Mouse (Mus musculus) c-Kit-negative CD71-positive TER-119-positive erythroid progenitor cells, embryonic 14.5 days (primary cell): ENCODE data around the gene Lcn12.

Experiments used
- DNase-seq: peaks from one replicate; pipeline ENCODE4 v3.0.0-alpha.2; 2013; ENCODE audit warnings: low read depth, low spot score

The Lcn12 gene

GRCm38 (mm10) chr2:25493476-25493961, at the start of gene Lcn12:
Gene Lcn12 (minus strand): TSS chr2:25493911.
- DNase-seq = no peak

GRCm38 (mm10) chr2:25541644-25542367, 48.1 kb upstream of the Lcn12 start:
- DNase-seq = no peak

- DNase-seq = no peak
These were observed 46.8 kb upstream of the Lcn12 start for GRCm38 (mm10) chr2:25540541-25540948.

GRCm38 (mm10) chr2:25536531-25536930, 42.8 kb upstream of the Lcn12 start:
- no peak for DNase-seq

GRCm38 (mm10) chr2:25534866-25535182, 41.1 kb upstream of the Lcn12 start:
- DNase-seq = no peak

GRCm38 (mm10) chr2:25534178-25534865, 40.6 kb upstream of the Lcn12 start:
- no peak for DNase-seq

- DNase-seq = no peak
These were observed 40.0 kb upstream of the Lcn12 start for GRCm38 (mm10) chr2:25533707-25534106.

- DNase-seq = no peak
These were observed 33.0 kb upstream of the Lcn12 start for GRCm38 (mm10) chr2:25526510-25527302.

GRCm38 (mm10) chr2:25509912-25510311, 16.2 kb upstream of the Lcn12 start:
- no peak for DNase-seq

- no peak for DNase-seq
These were observed 13.3 kb upstream of the Lcn12 start for GRCm38 (mm10) chr2:25506964-25507363.

GRCm38 (mm10) chr2:25505860-25506259, 12.1 kb upstream of the Lcn12 start:
- no peak for DNase-seq

GRCm38 (mm10) chr2:25505000-25505399, 11.3 kb upstream of the Lcn12 start:
- DNase-seq = no peak

GRCm38 (mm10) chr2:25504538-25504937, 10.8 kb upstream of the Lcn12 start:
- DNase-seq = no peak

- DNase-seq = peak; percentile 62
These were observed 9.0 kb upstream of the Lcn12 start for GRCm38 (mm10) chr2:25502726-25503125.

GRCm38 (mm10) chr2:25501593-25502486, 8.1 kb upstream of the Lcn12 start, which contains the start of gene C8g:
Gene C8g (minus strand): TSS chr2:25501719.
- DNase-seq = no peak

- DNase-seq = peak; percentile 74
These were observed 7.1 kb upstream of the Lcn12 start, which contains the start of gene Fbxw5 for GRCm38 (mm10) chr2:25500576-25501405. Gene Fbxw5 (plus strand): TSS chr2:25500750.

- no peak for DNase-seq
These were observed 6.4 kb upstream of the Lcn12 start for GRCm38 (mm10) chr2:25500071-25500575.

- DNase-seq = no peak
These were observed 5.1 kb upstream of the Lcn12 start for GRCm38 (mm10) chr2:25498622-25499478.
